Mouse (Mus musculus) liver, postnatal 0 days (tissue): Measurements from ENCODE around the gene Thsd4.

Experiments used
- CTCF ChIP-seq: sonication (generic); IDR thresholded peaks from 2 replicates; pipeline ENCODE4 v1.5.1; 2016; ENCODE audit warnings: antibody characterized with exemption, low read depth
- EP300 ChIP-seq: IDR thresholded peaks from 2 replicates; pipeline ENCODE4 v1.6.1; 2016; ENCODE audit warnings: antibody characterized with exemption, low read depth, mild to moderate bottlenecking

DNA sequence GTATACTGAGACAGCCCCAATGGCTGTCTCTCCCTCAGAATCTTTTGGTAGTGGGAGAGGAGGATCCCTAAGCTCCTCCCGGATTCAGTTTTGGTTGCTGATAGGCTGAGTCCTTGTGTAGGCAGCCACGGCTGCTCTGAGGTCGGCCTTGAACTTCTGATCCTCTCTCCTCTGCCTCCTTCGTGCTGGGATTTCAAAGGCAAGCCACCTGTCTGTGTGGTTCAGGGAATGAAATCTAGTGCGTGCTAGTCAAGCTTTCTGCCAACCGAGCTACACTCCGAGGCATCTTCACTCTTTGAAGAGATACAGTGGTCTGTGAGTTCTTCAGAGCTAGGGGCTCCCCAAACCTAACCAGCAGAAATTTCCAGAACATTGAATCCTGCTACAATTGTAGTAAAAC is 568.3 kb downstream of the Thsd4 start:
- TF ChIP-seq CTCF = no peak
- no peak for TF ChIP-seq EP300
